Mouse (Mus musculus) embryonic facial prominence, embryonic 10.5 days (tissue): ENCODE measurements at regions not wholly inside any gene's neighbourhood (a gene's known extent, or its start where the extent isn't known, plus 50 kb on each side); places are given as distances from the start of the nearest gene placed in this dataset.

Source experiments
- DNase-seq: peaks from one replicate; pipeline ENCODE4 v3.0.0-alpha.2; 2017; ENCODE audit warnings: low spot score
- H3K27ac ChIP-seq: fragments of 300-500 bp; sonication (generic); replicated peaks from 2 replicates; pipeline ENCODE4 v1.5.1; 2016; ENCODE audit warnings: mild to moderate bottlenecking
- H3K27me3 ChIP-seq: fragments of 300-500 bp; sonication (generic); replicated peaks from 2 replicates; pipeline ENCODE4 v1.6.1; 2016; ENCODE audit warnings: low read depth, mild to moderate bottlenecking; ENCODE audit not compliant: poor library complexity, severe bottlenecking
- H3K36me3 ChIP-seq: fragments of 300-500 bp; sonication (generic); replicated peaks from 2 replicates; pipeline ENCODE4 v1.6.1; 2016; ENCODE audit warnings: mild to moderate bottlenecking, moderate library complexity
- H3K4me1 ChIP-seq: fragments of 300-500 bp; sonication (generic); 2 replicates; pipeline ENCODE4 v1.6.1; 2016
- H3K4me3 ChIP-seq: fragments of 300-500 bp; sonication (generic); 2 replicates; pipeline ENCODE4 v1.5.1; 2016; ENCODE audit warnings: mild to moderate bottlenecking, moderate library complexity
- H3K9me3 ChIP-seq: fragments of 300-500 bp; sonication (generic); 2 replicates; pipeline ENCODE4 v1.6.1; 2016; ENCODE audit warnings: mild to moderate bottlenecking
- WGBS: fragments of 180-500 bp; shearing (Covaris S2); methylation state at CpG from one replicate; pipeline ENCODE4 v1.1.7; 2016; 5-methylcytosine and 5-hydroxymethylcytosine counted together

DNA sequence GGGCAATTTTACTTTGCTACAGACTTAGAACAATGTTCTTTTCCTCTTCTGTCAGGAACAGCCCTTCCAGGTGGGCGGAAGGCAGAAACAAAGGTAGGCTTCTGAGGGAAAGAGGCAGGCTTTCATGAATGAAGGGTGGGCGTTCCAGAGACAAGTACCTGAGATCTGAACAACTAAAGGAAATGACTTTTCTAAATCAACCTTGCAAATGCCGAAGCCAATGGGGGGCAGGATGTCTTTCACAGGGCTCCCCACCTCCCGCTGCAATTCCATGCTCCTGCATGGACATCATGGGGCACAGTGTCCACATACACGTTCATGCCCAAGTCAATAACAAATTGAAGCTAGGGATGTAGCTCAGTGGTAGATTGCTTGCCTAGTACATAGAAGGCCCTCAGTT is 80.2 kb upstream of the Bach2 start:
- H3K4me3 ChIP-seq = no peak overlapping the region
- H3K36me3 ChIP-seq = no peaks in the 10 kb centered on the region
- H3K27me3 ChIP-seq = 0 out of 2 replicates have a peak, but pooled peaks cover 4% of the 10 kb centered on the region
- H3K27ac ChIP-seq = no peak overlapping the region
- 47% methylated on average over 5 of the region's 5 CpGs for WGBS
- DNase-seq = no peak
- no peaks in the 10 kb centered on the region for H3K9me3 ChIP-seq
- H3K4me1 ChIP-seq = peaks cover 46% of the 10 kb centered on the region

- 0 out of 2 replicates have a peak, but pooled peaks cover 4% of the 10 kb centered on the region for H3K27me3 ChIP-seq
- H3K36me3 ChIP-seq = no peaks in the 10 kb centered on the region
- H3K4me1 ChIP-seq = peaks cover 48% of the 10 kb centered on the region
- no peak overlapping the region for H3K4me3 ChIP-seq
- no peaks in the 10 kb centered on the region for H3K9me3 ChIP-seq
- no peak for DNase-seq
- WGBS = 40% methylated on average over 4 of the region's 4 CpGs
- H3K27ac ChIP-seq = no peak overlapping the region
These were observed 79.7 kb upstream of the Bach2 start for GRCm38 (mm10) chr4:32158886-32159285.

DNA sequence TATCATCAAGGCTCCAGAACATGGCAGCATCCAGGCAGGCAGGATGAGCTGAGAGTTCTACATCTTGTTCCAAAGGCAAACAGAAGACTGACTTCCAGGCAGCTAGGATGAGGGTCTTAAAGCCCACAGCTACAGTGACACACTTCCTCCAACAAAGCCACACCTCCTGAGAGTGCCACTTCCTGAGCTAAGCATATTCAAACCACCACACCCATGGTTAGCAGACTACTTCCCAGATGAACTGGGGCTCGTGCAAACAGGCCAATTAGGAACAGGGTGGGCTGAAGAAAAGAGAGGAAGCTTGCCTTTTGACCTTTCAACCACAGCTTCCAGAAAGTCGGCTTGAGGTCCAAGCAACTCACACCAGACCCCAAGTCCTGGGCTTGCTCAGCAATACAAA is 77.8 kb upstream of the Bach2 start:
- Histone ChIP-seq H3K27me3 (peaks cover 18% of the 10 kb centered on the region; the same call in 1 of the 2 replicates), H3K4me1 (peaks cover 63% of the 10 kb centered on the region), H3K4me3 (no peak overlapping the region), H3K9me3 (no peaks in the 10 kb centered on the region), H3K27ac (no peak overlapping the region; the same call in 1 of the 2 replicates), H3K36me3 (no peaks in the 10 kb centered on the region)
- 23% methylated on average over 2 of the region's 2 CpGs for WGBS
- DNase-seq = no peak

DNA sequence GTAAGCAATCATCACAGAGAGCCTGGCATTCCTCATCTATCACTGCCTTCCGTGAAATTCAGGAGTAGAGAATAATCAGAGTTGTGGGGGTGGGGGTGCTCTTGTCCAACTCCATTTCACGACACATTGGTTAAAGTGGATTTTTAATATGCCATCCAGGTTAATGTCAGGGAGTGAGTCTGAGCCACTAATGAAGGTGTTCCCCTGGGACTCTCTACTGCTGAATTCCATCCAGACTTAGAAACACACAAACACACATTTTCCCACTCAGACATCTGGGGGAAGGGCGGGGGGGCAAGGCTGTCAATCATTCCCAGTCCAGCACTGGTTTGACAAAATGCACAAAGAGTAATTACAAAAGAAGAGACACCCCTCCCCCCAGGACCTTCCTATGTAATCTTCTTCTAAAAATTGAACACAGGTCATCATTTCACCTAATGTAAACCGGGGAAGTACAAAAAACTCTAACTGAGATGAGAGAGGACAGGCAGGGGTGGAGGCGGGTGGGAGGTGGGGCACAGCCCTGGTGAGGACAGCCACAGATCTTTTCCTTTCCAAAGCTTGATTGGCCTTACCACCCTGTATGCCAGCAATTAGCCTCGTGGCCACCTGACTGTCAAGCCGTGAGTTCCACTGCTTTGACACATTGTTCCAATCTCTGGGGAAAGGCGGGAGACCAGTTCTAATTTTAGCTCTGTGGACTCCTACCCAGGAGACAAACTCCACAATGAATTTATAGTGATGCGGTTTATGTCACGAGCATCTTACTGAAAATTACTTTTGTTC is 76.5 kb upstream of the Bach2 start:
- 38% methylated on average over 10 of the region's 10 CpGs for WGBS
- peaks cover 75% of the 10 kb centered on the region for H3K4me1 ChIP-seq
- H3K4me3 ChIP-seq = no peak overlapping the region
- no peaks in the 10 kb centered on the region for H3K36me3 ChIP-seq
- H3K27me3 ChIP-seq = peaks cover 26% of the 10 kb centered on the region; the same call in 1 of the 2 replicates
- H3K27ac ChIP-seq = peak overlapping the region; percentile 48
- no peaks in the 10 kb centered on the region for H3K9me3 ChIP-seq
- peak; percentile 65 for DNase-seq

- Histone ChIP-seq H3K4me3 (no peak overlapping the region), H3K27ac (no peak overlapping the region; the same call in 1 of the 2 replicates), H3K27me3 (peaks cover 25% of the 10 kb centered on the region; the same call in 1 of the 2 replicates), H3K4me1 (peaks cover 78% of the 10 kb centered on the region), H3K9me3 (no peaks in the 10 kb centered on the region), H3K36me3 (no peaks in the 10 kb centered on the region)
- no peak for DNase-seq
- WGBS = 89% methylated on average over 12 of the region's 12 CpGs
These were observed 75.8 kb upstream of the Bach2 start for GRCm38 (mm10) chr4:32162694-32163240.

- DNase-seq = no peak
- Histone ChIP-seq H3K9me3 (no peaks in the 10 kb centered on the region), H3K4me1 (peaks cover 71% of the 10 kb centered on the region), H3K36me3 (no peaks in the 10 kb centered on the region), H3K27me3 (peaks cover 25% of the 10 kb centered on the region; the same call in 1 of the 2 replicates), H3K27ac (0 out of 2 replicates have a peak overlapping the region, but pooled peaks have one; percentile 30), H3K4me3 (no peak overlapping the region)
- WGBS = 86% methylated on average over 11 of the region's 11 CpGs
These were observed 74.4 kb upstream of the Bach2 start for GRCm38 (mm10) chr4:32164081-32164641.

- Histone ChIP-seq H3K9me3 (no peaks in the 10 kb centered on the region), H3K4me1 (peaks cover 66% of the 10 kb centered on the region)
- 76% methylated on average over 11 of the region's 11 CpGs for WGBS
These were observed 73.8 kb upstream of the Bach2 start for GRCm38 (mm10) chr4:32164736-32165241.

GRCm38 (mm10) chr4:32165918-32166528 is 72.6 kb upstream of the Bach2 start:
- peaks cover 25% of the 10 kb centered on the region; the same call in 1 of the 2 replicates for H3K27me3 ChIP-seq
- no peak for DNase-seq
- no peaks in the 10 kb centered on the region for H3K36me3 ChIP-seq
- 59% methylated on average over 12 of the region's 12 CpGs for WGBS
- H3K9me3 ChIP-seq = no peaks in the 10 kb centered on the region
- no peak overlapping the region for H3K4me3 ChIP-seq
- peaks cover 64% of the 10 kb centered on the region for H3K4me1 ChIP-seq
- no peak overlapping the region for H3K27ac ChIP-seq

More at GRCm38 (mm10) chr4:32164736-32165241, 73.8 kb upstream of the Bach2 start:
- no peak overlapping the region for H3K4me3 ChIP-seq
- DNase-seq = no peak
- no peaks in the 10 kb centered on the region for H3K36me3 ChIP-seq
- H3K27me3 ChIP-seq = peaks cover 25% of the 10 kb centered on the region; the same call in 1 of the 2 replicates
- H3K27ac ChIP-seq = 0 out of 2 replicates have a peak overlapping the region, but pooled peaks have one; percentile 30

- peaks cover 53% of the 10 kb centered on the region for H3K4me1 ChIP-seq
- H3K27me3 ChIP-seq = peaks cover 25% of the 10 kb centered on the region; the same call in 1 of the 2 replicates
- no peak for DNase-seq
- H3K4me3 ChIP-seq = no peak overlapping the region
- no peaks in the 10 kb centered on the region for H3K36me3 ChIP-seq
- 76% methylated on average over 11 of the region's 11 CpGs for WGBS
- H3K27ac ChIP-seq = no peak overlapping the region
- H3K9me3 ChIP-seq = no peaks in the 10 kb centered on the region
These were observed 71.5 kb upstream of the Bach2 start for GRCm38 (mm10) chr4:32167151-32167550.

- Histone ChIP-seq H3K9me3 (no peaks in the 10 kb centered on the region), H3K36me3 (no peaks in the 10 kb centered on the region), H3K27ac (no peak overlapping the region), H3K4me1 (peaks cover 47% of the 10 kb centered on the region), H3K4me3 (no peak overlapping the region), H3K27me3 (peaks cover 18% of the 10 kb centered on the region; the same call in 1 of the 2 replicates)
- 55% methylated on average over 4 of the region's 4 CpGs for WGBS
- DNase-seq = no peak
These were observed 68.5 kb upstream of the Bach2 start for GRCm38 (mm10) chr4:32170106-32170459.

DNA sequence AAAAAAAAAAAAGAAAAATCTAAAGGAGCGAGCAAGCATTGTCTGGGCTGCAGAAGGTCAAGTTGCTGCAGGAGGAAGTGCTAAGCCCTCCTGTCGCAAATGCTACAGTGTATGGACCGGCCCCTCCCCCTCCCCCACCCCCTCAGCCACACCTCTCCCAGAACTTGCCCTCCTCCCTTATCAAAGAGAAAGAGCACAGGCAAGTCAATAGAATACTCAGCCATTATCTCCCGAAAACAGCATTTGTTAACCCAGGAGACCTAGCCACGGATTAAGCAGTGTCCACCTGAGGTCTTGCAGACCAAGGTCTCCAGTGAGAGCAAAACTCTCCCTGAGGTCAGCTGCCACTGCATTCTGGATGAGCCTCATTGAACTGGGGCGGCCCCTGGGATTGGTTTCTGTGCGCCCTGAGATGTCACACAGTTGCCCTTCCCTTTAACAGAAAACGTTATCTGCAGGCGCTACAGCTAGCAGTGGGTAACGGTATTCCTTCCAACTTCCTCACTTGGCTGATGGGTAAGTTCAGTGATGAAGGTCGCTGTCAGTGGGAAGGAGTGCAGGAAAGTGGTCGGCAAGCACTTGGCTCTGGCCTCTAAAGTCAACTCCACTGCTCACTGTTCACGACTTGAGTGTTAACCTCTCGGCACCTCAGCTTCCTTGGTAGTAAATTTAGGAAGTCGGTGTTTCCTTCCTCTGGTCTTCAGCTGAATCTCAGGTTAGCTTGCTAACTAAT is 68.0 kb upstream of the Bach2 start:
- DNase-seq = no peak
- H3K27ac ChIP-seq = no peak overlapping the region
- H3K36me3 ChIP-seq = no peaks in the 10 kb centered on the region
- peaks cover 50% of the 10 kb centered on the region for H3K4me1 ChIP-seq
- H3K9me3 ChIP-seq = no peaks in the 10 kb centered on the region
- WGBS = 63% methylated on average over 15 of the region's 15 CpGs
- H3K4me3 ChIP-seq = no peak overlapping the region
- H3K27me3 ChIP-seq = peaks cover 13% of the 10 kb centered on the region; the same call in 1 of the 2 replicates

DNA sequence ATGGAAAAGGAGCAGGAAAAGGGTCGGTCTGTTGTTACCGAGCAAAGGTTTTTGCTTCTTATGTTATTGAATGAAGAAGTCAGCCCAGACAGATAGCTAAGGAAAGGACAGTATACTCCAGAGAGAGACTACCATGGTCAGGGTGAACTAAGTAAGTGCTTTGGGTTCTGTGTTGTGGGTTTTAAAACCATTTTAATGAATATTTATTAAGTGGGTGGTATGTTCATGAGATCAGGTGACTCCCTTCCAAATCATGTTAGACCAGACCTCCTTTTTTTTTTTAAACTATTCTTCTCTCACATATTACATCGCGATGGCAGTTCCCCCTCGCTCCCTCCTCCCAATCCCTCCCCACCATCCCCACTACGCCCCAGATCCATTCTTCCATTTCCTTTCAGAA is 67.3 kb upstream of the Bach2 start:
- H3K27me3 ChIP-seq = 0 out of 2 replicates have a peak, but pooled peaks cover 8% of the 10 kb centered on the region
- no peaks in the 10 kb centered on the region for H3K36me3 ChIP-seq
- H3K4me1 ChIP-seq = peaks cover 50% of the 10 kb centered on the region
- no peaks in the 10 kb centered on the region for H3K9me3 ChIP-seq
- 94% methylated on average over 6 of the region's 6 CpGs for WGBS
- no peak for DNase-seq
- H3K27ac ChIP-seq = no peak overlapping the region
- no peak overlapping the region for H3K4me3 ChIP-seq
